Mouse (Mus musculus) kidney, adult 2 months (tissue): ENCODE data around the gene D130043K22Rik.

Experiments
- CTCF ChIP-seq: fragments of 200-500 bp; conservative IDR thresholded peaks from 2 replicates; pipeline ENCODE4 v1.5.1; 2011; ENCODE audit warnings: low read depth, mild to moderate bottlenecking, control low read depth, low read length, moderate library complexity, mixed read lengths; ENCODE audit not compliant: insufficient read depth, insufficient read length
- POLR2A ChIP-seq: fragments of 200-500 bp; IDR thresholded peaks from one replicate; pipeline ENCODE4 v1.6.1; 2011; ENCODE audit warnings: low read depth, low read length, control low read depth

DNA sequence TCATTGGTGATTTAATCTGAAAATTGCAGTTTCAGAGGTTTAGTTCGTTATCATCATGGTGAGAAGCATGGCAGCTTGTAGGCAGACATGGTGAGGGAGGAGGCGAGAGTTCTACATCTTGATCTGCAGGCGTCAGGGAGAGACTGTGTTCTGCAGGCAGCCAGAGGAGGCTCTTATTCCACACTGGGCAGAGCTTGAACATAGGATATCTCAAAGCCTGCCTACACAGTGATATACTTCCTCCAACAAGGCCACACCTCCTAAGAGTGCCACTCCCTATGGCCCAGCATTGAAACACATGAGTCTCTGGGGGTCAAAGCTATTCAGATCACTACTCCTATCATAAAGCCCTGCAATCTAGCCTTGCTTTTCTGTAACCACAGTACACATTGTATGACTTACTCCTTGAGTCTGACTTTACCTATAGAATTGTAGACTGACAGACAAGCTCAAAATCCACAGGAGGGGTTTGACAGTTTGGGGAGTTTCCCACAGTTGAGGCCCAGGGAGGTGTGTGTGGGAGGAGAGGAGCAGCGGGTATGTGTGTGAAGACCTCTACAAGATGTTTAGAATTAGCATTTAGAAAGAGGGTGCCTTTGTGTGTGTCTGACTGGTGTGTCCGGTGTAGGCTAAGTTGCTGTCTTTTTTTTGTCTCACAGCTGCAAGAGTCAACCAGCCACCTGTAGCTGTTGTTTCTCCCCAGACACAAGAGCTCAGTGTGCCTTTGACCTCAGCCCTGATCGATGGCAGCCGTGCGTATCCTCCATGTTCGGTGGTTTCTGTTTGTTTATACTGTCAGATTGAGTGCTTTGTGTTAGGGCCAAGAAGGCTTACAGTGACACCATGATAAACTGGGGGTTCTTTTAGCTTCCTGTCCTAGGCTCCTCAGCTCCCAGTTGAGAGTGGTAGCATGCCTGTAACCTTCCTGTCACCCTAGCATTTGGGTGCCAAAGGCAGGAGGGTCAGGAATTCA is 21.8 kb downstream of the D130043K22Rik start:
- TF ChIP-seq POLR2A (no peak), CTCF (no peak)
